Mouse (Mus musculus) G1E (cell line): ENCODE measurements at regions not wholly inside any gene's neighbourhood (a gene's known extent, or its start where the extent isn't known, plus 50 kb on each side); places are given as distances from the start of the nearest gene placed in this dataset.

ENCODE experiments used
- CTCF ChIP-seq: IDR thresholded peaks from 2 replicates; pipeline ENCODE4 v1.5.1; 2012; ENCODE audit warnings: low read depth, low read length, inconsistent platforms, mixed read lengths
- GATA1 ChIP-seq: IDR thresholded peaks from 2 replicates; pipeline ENCODE4 v1.6.1; 2012; ENCODE audit warnings: borderline replicate concordance, low read length, inconsistent platforms, mixed read lengths
- GATA2 ChIP-seq: IDR thresholded peaks from 2 replicates; pipeline ENCODE4 v1.6.1; 2012; ENCODE audit warnings: low read depth, low read length, inconsistent platforms, borderline replicate concordance
- POLR2AphosphoS5 ChIP-seq: IDR thresholded peaks from 2 replicates; pipeline ENCODE4 v1.6.1; 2012; ENCODE audit warnings: low read depth, low read length, inconsistent platforms; ENCODE audit not compliant: insufficient replicate concordance

DNA sequence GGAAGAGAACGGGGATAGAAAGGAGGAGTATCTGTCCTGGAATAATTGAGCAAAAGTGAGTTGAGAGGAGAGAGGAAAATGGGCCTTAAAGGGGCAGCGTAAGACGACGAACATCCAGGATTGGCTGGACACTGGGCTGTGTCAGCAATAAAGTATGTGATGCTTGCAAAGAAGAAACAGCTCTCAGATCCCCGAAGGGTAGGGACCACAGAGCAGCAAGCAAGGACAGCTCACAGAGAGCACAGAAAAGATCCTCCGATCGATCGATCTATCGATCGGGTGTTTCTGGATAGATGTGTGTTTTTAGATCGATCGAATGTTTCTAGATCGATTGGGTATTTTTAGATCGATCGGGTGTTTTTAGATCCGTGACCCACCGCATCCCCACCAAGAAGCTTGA, 50.3 kb upstream of the Cnih3 start:
- TF ChIP-seq CTCF (no peak), GATA1 (no peak), GATA2 (no peak), POLR2AphosphoS5 (no peak)
